In genomic region chr12:56611504-56612348, GRCm38 (mm10) we compare ENCODE assay signal across 9 mouse cellular contexts. TPM values are rescaled to one million over a fixed set of nuclear protein-coding genes. Genes with fewer than 3 reads are reported as not detected.
DNase-seq lines count a peak whose midpoint lies in the region; ATAC-seq lines count a peak whose summit lies in the region.
"Had no signal": no experiment of that assay in that cellular context is flagged by ENCODE, and none has a peak within 500 bp of the region (broad histone marks: within the 10 kb centered on the region; RNA-seq: fewer than 3 reads in every experiment).

No protein-coding gene starts in this region.

- peak overlapping the region; percentile 46 for H3K4me3 ChIP-seq in heart, embryonic 16.5 days (ENCODE audit: low read length)
- 0 out of 2 replicates have a peak overlapping the region, but pooled peaks have one; percentile 8 for H3K4me3 ChIP-seq in liver, embryonic 16.5 days (ENCODE audit: low read depth, low read length)
- H3K4me3 ChIP-seq in stomach, embryonic 14.5 days (ENCODE audit: low read depth, low read length): peak overlapping the region; percentile 27
- H3K4me3 ChIP-seq: heart, adult 2 months had no signal

- H3K9me3 ChIP-seq in heart, embryonic 16.5 days (replicated peaks; ENCODE audit: control insufficient read depth, low read length): no peaks in the 10 kb centered on the region
- H3K9me3 ChIP-seq in liver, embryonic 16.5 days (replicated peaks; ENCODE audit: control insufficient read depth, low read length): no peaks in the 10 kb centered on the region
- H3K9me3 ChIP-seq in stomach, embryonic 14.5 days (ENCODE audit: control insufficient read depth, low read depth, low read length): no peaks in the 10 kb centered on the region

- 1% methylated on average over 56 of the region's 57 CpGs for WGBS in heart, embryonic 16.5 days
- WGBS in liver, embryonic 16.5 days (ENCODE audit: insufficient replicate concordance): 1% methylated on average over 57 of the region's 57 CpGs
- WGBS in stomach, embryonic 14.5 days: under 1% methylated on average over 56 of the region's 57 CpGs

- no peak overlapping the region for H3K27ac ChIP-seq in heart, embryonic 16.5 days (ENCODE audit: low read length)
- H3K27ac ChIP-seq in liver, embryonic 16.5 days (ENCODE audit: low read length): no peak overlapping the region
- H3K27ac ChIP-seq in stomach, embryonic 14.5 days (ENCODE audit: low read length): no peak overlapping the region
- H3K27ac ChIP-seq: heart, adult 2 months had no signal

- H3K36me3 ChIP-seq in heart, embryonic 16.5 days (ENCODE audit: control insufficient read depth, insufficient read depth): no peaks in the 10 kb centered on the region
- H3K36me3 ChIP-seq in liver, embryonic 16.5 days (ENCODE audit: control insufficient read depth, insufficient read depth): no peaks in the 10 kb centered on the region
- H3K36me3 ChIP-seq in stomach, embryonic 14.5 days (ENCODE audit: control insufficient read depth, insufficient read depth, low read length): no peaks in the 10 kb centered on the region

- peaks cover 12% of the 10 kb centered on the region for H3K4me1 ChIP-seq in heart, embryonic 16.5 days (ENCODE audit: control insufficient read depth, insufficient read depth, low read length)
- H3K4me1 ChIP-seq in liver, embryonic 16.5 days (ENCODE audit: control insufficient read depth, low read depth, low read length): no peaks in the 10 kb centered on the region
- 0 out of 2 replicates have a peak, but pooled peaks cover 4% of the 10 kb centered on the region for H3K4me1 ChIP-seq in stomach, embryonic 14.5 days (ENCODE audit: control insufficient read depth, insufficient read depth, low read length)

- DNase-seq in layer of hippocampus, postnatal 10 days (ENCODE audit: low spot score in 2 of 2): peak; percentile 14 to 27
- DNase-seq in layer of hippocampus, adult 11-12 months (ENCODE audit: low spot score): no peak
- no peak for DNase-seq in c-Kit-positive CD71-positive TER-119-positive erythroid progenitor cells, embryonic 14.5 days (ENCODE audit: low spot score)
- no peak for DNase-seq in spleen, postnatal 36 days (ENCODE audit: low spot score in 2 of 2)

- 0 out of 2 replicates have a peak, but pooled peaks have one; percentile 18 for ATAC-seq in common myeloid progenitor, adult 5-6 weeks (replicated peaks; ENCODE audit: low read depth, poor library complexity, severe bottlenecking)
- ATAC-seq in heart, embryonic 16.5 days (replicated peaks; ENCODE audit: extremely low read depth, insufficient read depth, low FRiP score): no peak; the same call in 1 of the 2 replicates
- ATAC-seq in liver, embryonic 16.5 days (ENCODE audit: low read depth): no peak
- peak; percentile 53 for ATAC-seq in stomach, embryonic 14.5 days (ENCODE audit: insufficient number of reproducible peaks, insufficient read depth, low FRiP score, low read depth)

- H3K27me3 ChIP-seq in heart, embryonic 16.5 days (ENCODE audit: control insufficient read depth, insufficient read depth, low read length): peaks cover 77% of the 10 kb centered on the region
- H3K27me3 ChIP-seq in liver, embryonic 16.5 days (ENCODE audit: control insufficient read depth, insufficient read depth, low read depth, low read length): peaks cover 70% of the 10 kb centered on the region
- H3K27me3 ChIP-seq in stomach, embryonic 14.5 days (ENCODE audit: control insufficient read depth, insufficient read depth, low read length): peaks cover 79% of the 10 kb centered on the region

- no peak overlapping the region for H3K9ac ChIP-seq in heart, embryonic 16.5 days (ENCODE audit: low read length)
- no peak overlapping the region for H3K9ac ChIP-seq in liver, embryonic 16.5 days (ENCODE audit: low read depth, low read length)
- H3K9ac ChIP-seq in stomach, embryonic 14.5 days (replicated peaks; ENCODE audit: low read depth, low read length): no peak overlapping the region

- peak overlapping the region; percentile 70 for H3K4me2 ChIP-seq in heart, embryonic 16.5 days (ENCODE audit: low read depth, low read length)
- no peak overlapping the region for H3K4me2 ChIP-seq in liver, embryonic 16.5 days (ENCODE audit: low read depth, low read length)
- H3K4me2 ChIP-seq in stomach, embryonic 14.5 days (replicated peaks; ENCODE audit: low read depth, low read length): peak overlapping the region; percentile 46

RNA-seq across cellular contexts. Expression of gene Nkx2-9, which starts 1.4 kb away (rescaled TPM):
- total RNA-seq in layer of hippocampus, postnatal 10 days (2021): not detected
- not detected in 2 replicates for total RNA-seq in common myeloid progenitor, adult 5-6 weeks (2017)
- polyA plus RNA-seq in heart, embryonic 16.5 days (2015; fragmentation: Nextera tagmentation; extraction: Ambion mirVana): not detected in 2 replicates
- polyA plus RNA-seq in liver, embryonic 16.5 days (2015; fragmentation: Nextera tagmentation; extraction: Ambion mirVana): not detected in 2 replicates
- polyA plus RNA-seq in stomach, embryonic 14.5 days (2014; fragmentation: Nextera tagmentation; extraction: Ambion mirVana): not detected in 2 replicates
- total RNA-seq: heart, adult 2 months had no signal
- polyA plus RNA-seq: heart, adult 2 months had no signal

Comparison
In these comparisons a context has a peak if more than half of its experiments do, and no peak if none do; other contexts are left out.
1. DNase-seq: peak in layer of hippocampus, postnatal 10 days (2 of 2); none in layer of hippocampus, adult 11-12 months (single experiment), c-Kit-positive CD71-positive TER-119-positive erythroid progenitor cells, embryonic 14.5 days (single experiment) and spleen, postnatal 36 days (0 of 2).
2. ATAC-seq: peak in common myeloid progenitor, adult 5-6 weeks (single experiment) and stomach, embryonic 14.5 days (single experiment); none in heart, embryonic 16.5 days (single experiment) and liver, embryonic 16.5 days (single experiment).
3. Peak in every context shown above with its lines, with median percentiles within 50 percentile points of each other: H3K4me3 ChIP-seq.